Mouse (Mus musculus): ENCODE measurements around the gene Degs1. TPM values are rescaled to one million over a fixed set of nuclear protein-coding genes. Genes with fewer than 3 reads are reported as not detected.

Gene Degs1
- polyA plus RNA-seq, 1 experiment from 2014 or later, result 129 TPM

GRCm38 (mm10) chr1:182245003-182245402 is 37.6 kb downstream of the Degs1 start:
- no peaks in the 10 kb centered on the region for H3K36me3 ChIP-seq (ENCODE audit: control insufficient read depth, insufficient read depth, low read length)
- 90% methylated on average over 5 of the region's 5 CpGs for WGBS
- ATAC-seq, result no peak

DNA sequence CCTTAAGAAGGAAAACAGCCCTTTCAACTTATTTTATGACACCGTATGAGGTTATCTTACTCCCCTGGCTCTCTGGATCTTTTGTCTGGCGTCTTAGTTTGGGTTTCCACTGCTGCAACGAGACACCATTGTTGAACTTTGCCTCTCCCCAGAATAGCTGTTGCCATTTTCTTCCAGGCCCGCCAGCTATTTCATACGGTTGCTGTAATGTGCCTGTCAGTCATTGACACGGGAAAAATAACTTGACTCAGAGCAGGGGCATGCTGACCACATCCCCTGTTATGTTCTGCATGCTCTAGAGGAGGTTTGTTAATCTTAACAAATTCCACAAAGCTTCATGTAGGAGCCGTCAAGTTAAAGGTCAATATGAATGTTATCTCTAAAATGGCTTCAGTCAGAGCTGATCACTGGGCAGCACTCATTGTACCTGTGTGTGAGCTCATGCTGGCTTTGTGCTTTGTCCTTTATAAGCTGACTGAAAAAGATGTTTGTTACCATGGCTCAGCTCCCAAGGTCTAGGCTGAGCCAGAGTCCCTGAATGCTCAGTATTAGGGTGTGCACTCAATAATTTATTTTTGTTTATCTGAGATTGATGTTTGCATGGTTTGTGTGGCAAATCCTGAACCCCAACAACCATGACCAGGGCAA is 44.4 kb downstream of the Degs1 start:
- 36% methylated on average over 7 of the region's 7 CpGs for WGBS
- no peak for ATAC-seq
- H3K4me1 ChIP-seq (ENCODE audit: control insufficient read depth, insufficient read depth, low read length), result 0 out of 2 replicates have a peak, but pooled peaks cover 4% of the 10 kb centered on the region

More at GRCm38 (mm10) chr1:182245003-182245402, 37.6 kb downstream of the Degs1 start:
- Histone ChIP-seq H3K9ac (ENCODE audit: low read depth, low read length) (no peak overlapping the region), H3K4me2 (ENCODE audit: low read depth, low read length) (no peak overlapping the region), H3K27me3 (replicated peaks; ENCODE audit: control insufficient read depth, insufficient read depth, low read length) (no peaks in the 10 kb centered on the region), H3K9me3 (ENCODE audit: control insufficient read depth, low read length) (no peaks in the 10 kb centered on the region), H3K4me3 (ENCODE audit: low read length) (no peak overlapping the region), H3K4me1 (ENCODE audit: control insufficient read depth, insufficient read depth, low read length) (no peaks in the 10 kb centered on the region), H3K27ac (ENCODE audit: low read length) (no peak overlapping the region)

DNA sequence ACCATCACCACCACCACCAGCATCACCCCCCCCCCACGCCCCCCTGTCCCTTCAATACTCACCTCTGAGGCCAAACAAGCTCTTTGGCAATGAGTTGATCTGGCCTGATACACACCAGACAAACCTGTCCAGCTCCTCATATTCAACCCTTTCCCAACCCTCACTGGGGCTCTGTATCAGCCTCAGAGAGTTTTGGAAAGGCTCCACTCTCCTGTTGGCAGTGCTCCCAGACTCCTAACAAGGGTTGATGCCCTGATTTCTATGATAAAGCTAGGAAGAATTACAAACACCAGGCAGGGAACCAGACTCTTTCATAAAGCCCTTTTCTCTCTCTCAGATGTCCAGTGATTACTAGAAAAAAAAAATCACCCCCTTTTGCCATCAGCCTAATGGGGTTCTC is 45.2 kb downstream of the Degs1 start:
- Histone ChIP-seq H3K4me1 (ENCODE audit: control insufficient read depth, insufficient read depth, low read length) (0 out of 2 replicates have a peak, but pooled peaks cover 4% of the 10 kb centered on the region), H3K9me3 (ENCODE audit: control insufficient read depth, low read length) (no peaks in the 10 kb centered on the region), H3K27ac (ENCODE audit: low read length) (no peak overlapping the region), H3K4me2 (ENCODE audit: low read depth, low read length) (no peak overlapping the region), H3K4me3 (ENCODE audit: low read length) (no peak overlapping the region), H3K36me3 (ENCODE audit: control insufficient read depth, insufficient read depth, low read length) (no peaks in the 10 kb centered on the region), H3K27me3 (replicated peaks; ENCODE audit: control insufficient read depth, insufficient read depth, low read length) (no peaks in the 10 kb centered on the region), H3K9ac (ENCODE audit: low read depth, low read length) (no peak overlapping the region)
- no peak for ATAC-seq
- WGBS, result 61% methylated on average over 1 of the region's 1 CpGs

More for the DNA sequence above, 44.4 kb downstream of the Degs1 start:
- Histone ChIP-seq H3K9ac (ENCODE audit: low read depth, low read length) (no peak overlapping the region), H3K27ac (ENCODE audit: low read length) (no peak overlapping the region), H3K27me3 (replicated peaks; ENCODE audit: control insufficient read depth, insufficient read depth, low read length) (no peaks in the 10 kb centered on the region), H3K9me3 (ENCODE audit: control insufficient read depth, low read length) (no peaks in the 10 kb centered on the region), H3K4me3 (ENCODE audit: low read length) (no peak overlapping the region), H3K36me3 (ENCODE audit: control insufficient read depth, insufficient read depth, low read length) (no peaks in the 10 kb centered on the region), H3K4me2 (ENCODE audit: low read depth, low read length) (no peak overlapping the region)

DNA sequence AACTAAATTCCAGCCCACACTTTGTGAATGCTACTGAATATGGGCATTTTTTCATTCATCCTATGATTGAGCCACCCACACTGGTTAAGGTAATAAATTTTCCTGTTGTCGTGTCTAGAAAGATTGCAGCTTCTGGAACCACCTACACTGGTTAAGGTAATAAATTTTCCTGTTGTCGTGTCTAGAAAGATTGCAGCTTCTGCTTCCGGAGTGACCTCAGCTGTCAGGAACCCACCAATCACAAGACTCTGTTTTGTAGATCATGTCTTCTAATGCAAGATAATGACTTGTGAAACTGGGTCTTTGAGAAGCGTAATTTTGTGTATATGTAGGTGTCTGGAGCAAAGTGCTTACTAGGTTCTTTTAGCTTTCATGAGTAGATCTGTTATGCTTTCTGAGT is 47.4 kb downstream of the Degs1 start:
- 69% methylated on average over 4 of the region's 4 CpGs for WGBS
- H3K4me1 ChIP-seq (ENCODE audit: control insufficient read depth, insufficient read depth, low read length), result 0 out of 2 replicates have a peak, but pooled peaks cover 4% of the 10 kb centered on the region
- no peak overlapping the region for H3K4me3 ChIP-seq (ENCODE audit: low read length)
- no peaks in the 10 kb centered on the region for H3K27me3 ChIP-seq (replicated peaks; ENCODE audit: control insufficient read depth, insufficient read depth, low read length)
- ATAC-seq, result no peak
- no peak overlapping the region for H3K4me2 ChIP-seq (ENCODE audit: low read depth, low read length)
- peaks cover 4% of the 10 kb centered on the region; the same call in 1 of the 2 replicates for H3K9me3 ChIP-seq (ENCODE audit: control insufficient read depth, low read length)
- no peak overlapping the region for H3K27ac ChIP-seq (ENCODE audit: low read length)
- H3K9ac ChIP-seq (ENCODE audit: low read depth, low read length), result no peak overlapping the region
- no peaks in the 10 kb centered on the region for H3K36me3 ChIP-seq (ENCODE audit: control insufficient read depth, insufficient read depth, low read length)

- Histone ChIP-seq H3K36me3 (ENCODE audit: control insufficient read depth, insufficient read depth, low read length) (no peaks in the 10 kb centered on the region), H3K4me2 (ENCODE audit: low read depth, low read length) (no peak overlapping the region), H3K4me3 (ENCODE audit: low read length) (no peak overlapping the region), H3K27ac (ENCODE audit: low read length) (no peak overlapping the region), H3K9me3 (ENCODE audit: control insufficient read depth, low read length) (peaks cover 4% of the 10 kb centered on the region; the same call in 1 of the 2 replicates), H3K9ac (ENCODE audit: low read depth, low read length) (no peak overlapping the region), H3K4me1 (ENCODE audit: control insufficient read depth, insufficient read depth, low read length) (no peaks in the 10 kb centered on the region), H3K27me3 (replicated peaks; ENCODE audit: control insufficient read depth, insufficient read depth, low read length) (no peaks in the 10 kb centered on the region)
- no peak for ATAC-seq
- 59% methylated on average over 4 of the region's 4 CpGs for WGBS
Observed at GRCm38 (mm10) chr1:182229381-182229780, 53.2 kb downstream of the Degs1 start.

DNA sequence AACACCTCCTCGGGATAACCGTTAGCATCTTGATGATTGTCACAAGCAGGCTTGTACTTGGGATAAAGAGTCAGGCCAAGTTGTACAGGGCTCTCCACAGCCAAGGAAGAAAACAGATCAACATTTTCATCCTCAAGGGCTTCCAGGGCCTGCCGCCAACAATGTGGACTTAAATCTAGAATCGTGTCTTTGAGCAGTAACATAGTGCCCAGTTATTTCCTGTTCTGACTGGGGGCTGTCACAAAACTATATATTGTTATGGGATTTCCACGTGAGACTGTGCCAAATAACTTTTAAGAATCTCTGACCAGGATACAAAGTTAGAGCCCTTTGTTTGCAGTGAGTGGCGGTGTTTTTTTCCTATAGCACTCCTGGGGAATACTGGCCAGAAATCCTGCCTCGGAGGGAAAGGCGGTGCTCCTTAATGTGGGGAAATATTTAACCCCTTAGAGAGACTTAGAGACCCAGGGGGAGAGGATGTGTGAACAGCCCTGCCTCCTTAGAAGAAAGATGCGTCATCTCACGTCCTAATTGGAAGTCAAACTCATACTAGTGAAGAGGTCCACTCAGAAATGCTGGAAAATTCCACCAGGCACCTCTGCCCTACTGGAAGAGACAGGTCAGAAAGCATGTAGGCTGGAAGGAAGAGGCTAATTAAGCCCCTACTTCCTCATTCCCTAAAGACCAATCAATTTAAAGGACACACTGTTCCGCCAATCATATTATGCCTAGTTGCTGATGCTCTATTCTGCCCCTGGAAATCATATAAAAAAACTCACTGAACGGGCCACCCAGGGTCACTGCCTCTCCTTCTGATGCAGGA is 55.3 kb downstream of the Degs1 start:
- H3K27me3 ChIP-seq (replicated peaks; ENCODE audit: control insufficient read depth, insufficient read depth, low read length), result no peaks in the 10 kb centered on the region
- H3K9ac ChIP-seq (ENCODE audit: low read depth, low read length), result 0 out of 2 replicates have a peak overlapping the region, but pooled peaks have one; percentile 15
- H3K27ac ChIP-seq (ENCODE audit: low read length), result 0 out of 2 replicates have a peak overlapping the region, but pooled peaks have one; percentile 2
- no peaks in the 10 kb centered on the region for H3K4me1 ChIP-seq (ENCODE audit: control insufficient read depth, insufficient read depth, low read length)
- no peak overlapping the region for H3K4me2 ChIP-seq (ENCODE audit: low read depth, low read length)
- H3K4me3 ChIP-seq (ENCODE audit: low read length), result no peak overlapping the region
- no peaks in the 10 kb centered on the region for H3K36me3 ChIP-seq (ENCODE audit: control insufficient read depth, insufficient read depth, low read length)
- peaks cover 4% of the 10 kb centered on the region; the same call in 1 of the 2 replicates for H3K9me3 ChIP-seq (ENCODE audit: control insufficient read depth, low read length)
- WGBS, result 55% methylated on average over 12 of the region's 12 CpGs
- 0 out of 2 replicates have a peak, but pooled peaks have one; percentile 36 for ATAC-seq

GRCm38 (mm10) chr1:182226261-182226660 is 56.3 kb downstream of the Degs1 start:
- Histone ChIP-seq H3K9ac (ENCODE audit: low read depth, low read length) (no peak overlapping the region), H3K27ac (ENCODE audit: low read length) (no peak overlapping the region)
- WGBS, result 90% methylated on average over 9 of the region's 9 CpGs

More at GRCm38 (mm10) chr1:182226261-182226660, 56.3 kb downstream of the Degs1 start:
- no peaks in the 10 kb centered on the region for H3K4me1 ChIP-seq (ENCODE audit: control insufficient read depth, insufficient read depth, low read length)
- no peaks in the 10 kb centered on the region for H3K36me3 ChIP-seq (ENCODE audit: control insufficient read depth, insufficient read depth, low read length)
- ATAC-seq, result no peak
- peaks cover 4% of the 10 kb centered on the region; the same call in 1 of the 2 replicates for H3K9me3 ChIP-seq (ENCODE audit: control insufficient read depth, low read length)
- H3K4me2 ChIP-seq (ENCODE audit: low read depth, low read length), result no peak overlapping the region
- H3K27me3 ChIP-seq (replicated peaks; ENCODE audit: control insufficient read depth, insufficient read depth, low read length), result no peaks in the 10 kb centered on the region
- no peak overlapping the region for H3K4me3 ChIP-seq (ENCODE audit: low read length)

Other genes with a start within 250 kb of the Degs1 start
- 135 and 142 TPM in 2 replicates for gene Srp9, start 158.1 kb downstream of the Degs1 start, polyA plus RNA-seq (2015; fragmentation: Nextera tagmentation; extraction: Ambion mirVana)
- gene Vmn1r1, start 118.3 kb downstream of the Degs1 start, polyA plus RNA-seq (2015; fragmentation: Nextera tagmentation; extraction: Ambion mirVana), result not detected in 2 replicates
- gene Fbxo28, start 58.8 kb upstream of the Degs1 start, polyA plus RNA-seq (2015; fragmentation: Nextera tagmentation; extraction: Ambion mirVana), result 11.5 and 12.1 TPM in 2 replicates
- 16.3 and 18.4 TPM in 2 replicates for gene Trp53bp2, start 126.4 kb upstream of the Degs1 start, polyA plus RNA-seq (2015; fragmentation: Nextera tagmentation; extraction: Ambion mirVana)
- 74.8 and 77.0 TPM in 2 replicates for gene Capn2, start 234.8 kb upstream of the Degs1 start, polyA plus RNA-seq (2015; fragmentation: Nextera tagmentation; extraction: Ambion mirVana)

Measured in intestine, embryonic 16.5 days (tissue).